Mouse (Mus musculus) kidney, postnatal 0 days (tissue): ENCODE data around the gene Gm28372. TPM values are rescaled to one million over a fixed set of nuclear protein-coding genes. Genes with fewer than 3 reads are reported as not detected.

Experiments used
- ATAC-seq: fragments of 200-750 bp; cut with Nextera tagmentation; replicated peaks from 2 replicates; pipeline ENCODE4 v1.8.0; 2017; ENCODE audit warnings: low read depth, moderate number of reproducible peaks, moderate TSS enrichment, moderate library complexity; ENCODE audit not compliant: low FRiP score
- DNase-seq: peaks from one replicate; pipeline ENCODE4 v3.0.0-alpha.2; 2016; ENCODE audit warnings: low spot score
- H3K27ac ChIP-seq: fragments of 300-500 bp; sonication (generic); 2 replicates; pipeline ENCODE4 v1.5.1; 2014; ENCODE audit warnings: mild to moderate bottlenecking
- H3K27me3 ChIP-seq: fragments of 300-500 bp; sonication (generic); 2 replicates; pipeline ENCODE4 v1.6.1; 2014; ENCODE audit warnings: low read length, mixed read lengths; ENCODE audit not compliant: insufficient read depth
- H3K36me3 ChIP-seq: fragments of 300-500 bp; sonication (generic); 2 replicates; pipeline ENCODE4 v1.6.1; 2014; ENCODE audit warnings: low read length, mixed read lengths; ENCODE audit not compliant: insufficient read depth
- H3K4me1 ChIP-seq: fragments of 300-500 bp; sonication (generic); replicated peaks from 2 replicates; pipeline ENCODE4 v1.6.1; 2014; ENCODE audit warnings: antibody characterized with exemption, low read length, mixed read lengths; ENCODE audit not compliant: insufficient read depth
- H3K4me2 ChIP-seq: fragments of 300-500 bp; sonication (generic); 2 replicates; pipeline ENCODE4 v1.6.1; 2014; ENCODE audit warnings: mild to moderate bottlenecking, low read length, moderate library complexity, mixed read lengths
- H3K4me3 ChIP-seq: fragments of 300-500 bp; sonication (generic); replicated peaks from 2 replicates; pipeline ENCODE4 v1.5.1; 2014; ENCODE audit warnings: low read depth, low read length
- H3K9ac ChIP-seq: fragments of 300-500 bp; sonication (generic); 2 replicates; pipeline ENCODE4 v1.6.1; 2014; ENCODE audit warnings: low read depth, low read length
- H3K9me3 ChIP-seq: fragments of 300-500 bp; sonication (generic); replicated peaks from 2 replicates; pipeline ENCODE4 v1.6.1; 2016; ENCODE audit warnings: low read length, inconsistent platforms, mixed read lengths
- CTCF ChIP-seq: IDR thresholded peaks from 2 replicates; pipeline ENCODE4 v1.5.1; 2016; ENCODE audit warnings: antibody characterized with exemption, low read depth, mild to moderate bottlenecking, moderate library complexity
- WGBS: fragments of 180-500 bp; shearing (Covaris S2); extraction: QIAGEN DNeasy Blood & Tissue Kit; methylation state at CpG from one replicate; pipeline ENCODE4 v1.1.7; 2014; 5-methylcytosine and 5-hydroxymethylcytosine counted together
- polyA plus RNA-seq: library from polyadenylated mRNA; unstranded; fragments of >200 nt; fragmentation: Nextera tagmentation; extraction: Ambion mirVana; gene quantifications from 2 replicates; pipeline ENCODE4 v1.2.1, GENCODE M21; 2015

Gene Gm28372
- polyA plus RNA-seq, 1 experiment from 2014 or later, result not detected

- Histone ChIP-seq H3K9ac (no peak overlapping the region), H3K27ac (no peak overlapping the region), H3K4me1 (no peaks in the 10 kb centered on the region), H3K9me3 (no peaks in the 10 kb centered on the region), H3K4me2 (no peak overlapping the region), H3K36me3 (peaks cover 6% of the 10 kb centered on the region; the same call in 1 of the 2 replicates), H3K4me3 (no peak overlapping the region), H3K27me3 (no peaks in the 10 kb centered on the region)
- 19% methylated on average over 4 of the region's 4 CpGs for WGBS
- ATAC-seq, result no peak
- peak; percentile 72 for DNase-seq
- TF ChIP-seq CTCF, result peak; percentile 74
Measured at GRCm38 (mm10) chr2:130433152-130433551, 28.1 kb downstream of the Gm28372 start.

GRCm38 (mm10) chr2:130436769-130437168 lies 31.7 kb downstream of the Gm28372 start:
- ATAC-seq, result no peak
- DNase-seq, result no peak
- Histone ChIP-seq H3K27ac (no peak overlapping the region), H3K4me1 (no peaks in the 10 kb centered on the region), H3K4me2 (no peak overlapping the region), H3K36me3 (peaks cover 38% of the 10 kb centered on the region), H3K9me3 (no peaks in the 10 kb centered on the region), H3K27me3 (no peaks in the 10 kb centered on the region), H3K4me3 (no peak overlapping the region), H3K9ac (no peak overlapping the region)
- WGBS, result 100% methylated on average over 1 of the region's 1 CpGs
- no peak for TF ChIP-seq CTCF

- WGBS, result 83% methylated on average over 3 of the region's 3 CpGs
- no peak for TF ChIP-seq CTCF
- DNase-seq (no peak), ATAC-seq (no peak)
- Histone ChIP-seq H3K4me1 (no peaks in the 10 kb centered on the region), H3K27ac (no peak overlapping the region), H3K9ac (no peak overlapping the region), H3K9me3 (no peaks in the 10 kb centered on the region), H3K4me3 (no peak overlapping the region), H3K4me2 (no peak overlapping the region), H3K36me3 (peaks cover 47% of the 10 kb centered on the region), H3K27me3 (no peaks in the 10 kb centered on the region)
Measured at GRCm38 (mm10) chr2:130438861-130439260, 33.8 kb downstream of the Gm28372 start.

- no peak for ATAC-seq
- no peaks in the 10 kb centered on the region for H3K27me3 ChIP-seq
- no peak overlapping the region for H3K4me2 ChIP-seq
- 90% methylated on average over 4 of the region's 4 CpGs for WGBS
- no peak overlapping the region for H3K4me3 ChIP-seq
- no peak for TF ChIP-seq CTCF
- peaks cover 47% of the 10 kb centered on the region for H3K36me3 ChIP-seq
- no peak overlapping the region for H3K9ac ChIP-seq
- no peak overlapping the region for H3K27ac ChIP-seq
- H3K9me3 ChIP-seq, result no peaks in the 10 kb centered on the region
- no peak for DNase-seq
- H3K4me1 ChIP-seq, result no peaks in the 10 kb centered on the region
Measured at GRCm38 (mm10) chr2:130439840-130440480, 34.9 kb downstream of the Gm28372 start.

GRCm38 (mm10) chr2:130442162-130442561 lies 37.1 kb downstream of the Gm28372 start:
- ATAC-seq (no peak), DNase-seq (no peak)
- 87% methylated on average over 10 of the region's 10 CpGs for WGBS
- Histone ChIP-seq H3K4me3 (no peak overlapping the region), H3K27me3 (no peaks in the 10 kb centered on the region), H3K9ac (no peak overlapping the region), H3K27ac (no peak overlapping the region), H3K36me3 (peaks cover 47% of the 10 kb centered on the region), H3K4me2 (no peak overlapping the region), H3K9me3 (no peaks in the 10 kb centered on the region), H3K4me1 (no peaks in the 10 kb centered on the region)
- TF ChIP-seq CTCF, result no peak

- Histone ChIP-seq H3K27me3 (no peaks in the 10 kb centered on the region), H3K27ac (no peak overlapping the region), H3K9me3 (no peaks in the 10 kb centered on the region), H3K4me3 (no peak overlapping the region), H3K4me2 (no peak overlapping the region), H3K4me1 (peaks cover 8% of the 10 kb centered on the region; the same call in 1 of the 2 replicates), H3K36me3 (peaks cover under 1% of the 10 kb centered on the region; the same call in 1 of the 2 replicates), H3K9ac (no peak overlapping the region)
- TF ChIP-seq CTCF, result peak; percentile 28; the same call in 1 of the 2 replicates
- DNase-seq (peak; percentile 15), ATAC-seq (no peak)
Measured at GRCm38 (mm10) chr2:130448449-130448848, 43.4 kb downstream of the Gm28372 start.
